In genomic region chr19:3905261-3905969, GRCm38 (mm10) we compare ENCODE assay signal across 8 mouse cellular contexts. TPM values are rescaled to one million over a fixed set of nuclear protein-coding genes. Genes with fewer than 3 reads are reported as not detected.
DNase-seq lines count a peak whose midpoint lies in the region; ATAC-seq and TF ChIP-seq lines count a peak whose summit lies in the region.

No protein-coding gene starts in this region.

- no peak overlapping the region for H3K9ac ChIP-seq in hindbrain, embryonic 11.5 days (ENCODE audit: low read depth, low read length)
- H3K9ac ChIP-seq in limb, embryonic 15.5 days, result 0 out of 2 replicates have a peak overlapping the region, but pooled peaks have one; percentile 10
- no peak overlapping the region for H3K9ac ChIP-seq in midbrain, postnatal 0 days (replicated peaks; ENCODE audit: low read length, poor library complexity, severe bottlenecking)

- peak; percentile 57 for DNase-seq in gastrocnemius, adult 2 months
- DNase-seq in gastrocnemius, adult 8-10 months (ENCODE audit: low spot score in 2 of 2), result no peak
- peak; percentile 40 for DNase-seq in embryo, embryonic 9.5 days (ENCODE audit: extremely low spot score)
- DNase-seq in hindbrain, embryonic 11.5 days (ENCODE audit: low spot score), result peak; percentile 28
- DNase-seq in midbrain, postnatal 0 days (ENCODE audit: low spot score), result peak; percentile 14
- DNase-seq in cerebellum, adult 8-10 months, result no peak
- DNase-seq in frontal cortex, postnatal 36 days (ENCODE audit: low spot score in 2 of 2), result no peak

- WGBS in hindbrain, embryonic 11.5 days, result 53% methylated on average over 6 of the region's 6 CpGs
- WGBS in limb, embryonic 15.5 days, result 36% methylated on average over 6 of the region's 6 CpGs
- 54% methylated on average over 6 of the region's 6 CpGs for WGBS in midbrain, postnatal 0 days

- H3K36me3 ChIP-seq in hindbrain, embryonic 11.5 days (ENCODE audit: control insufficient read depth, insufficient read depth, low read length), result no peaks in the 10 kb centered on the region
- peaks cover 55% of the 10 kb centered on the region for H3K36me3 ChIP-seq in limb, embryonic 15.5 days
- H3K36me3 ChIP-seq in midbrain, postnatal 0 days (ENCODE audit: insufficient read depth, low read length), result peaks cover 25% of the 10 kb centered on the region; the same call in 1 of the 2 replicates

- 0 out of 2 replicates have a peak overlapping the region, but pooled peaks have one; percentile 3 for H3K4me2 ChIP-seq in hindbrain, embryonic 11.5 days (replicated peaks; ENCODE audit: low read depth, low read length)
- H3K4me2 ChIP-seq in limb, embryonic 15.5 days, result peak overlapping the region; percentile 83
- H3K4me2 ChIP-seq in midbrain, postnatal 0 days (ENCODE audit: low read depth, low read length, poor library complexity, severe bottlenecking), result peak overlapping the region; percentile 19; the same call in 1 of the 2 replicates

- no peak for ATAC-seq in hindbrain, embryonic 11.5 days (ENCODE audit: low FRiP score)
- no peak for ATAC-seq in limb, embryonic 15.5 days (ENCODE audit: insufficient number of reproducible peaks, low FRiP score, low TSS enrichment, low read depth)
- ATAC-seq in midbrain, postnatal 0 days (ENCODE audit: low FRiP score), result no peak

- H3K4me1 ChIP-seq in hindbrain, embryonic 11.5 days (replicated peaks; ENCODE audit: control insufficient read depth, insufficient read depth, low read length), result peaks cover 9% of the 10 kb centered on the region
- H3K4me1 ChIP-seq in limb, embryonic 15.5 days, result peaks cover 45% of the 10 kb centered on the region
- H3K4me1 ChIP-seq in midbrain, postnatal 0 days (ENCODE audit: insufficient read depth, low read length), result peaks cover 4% of the 10 kb centered on the region; the same call in 1 of the 2 replicates

- H3K27ac ChIP-seq in gastrocnemius, adult 2 months, result peak overlapping the region; percentile 81
- H3K27ac ChIP-seq in hindbrain, embryonic 11.5 days (ENCODE audit: low read depth, low read length), result 0 out of 2 replicates have a peak overlapping the region, but pooled peaks have one; percentile 39
- peak overlapping the region; percentile 77 for H3K27ac ChIP-seq in limb, embryonic 15.5 days
- H3K27ac ChIP-seq in midbrain, postnatal 0 days (ENCODE audit: low read depth, low read length), result no peak overlapping the region

- intact Hi-C loops in gastrocnemius, adult 2 months (cut with DNase I), result no loop called here

- 0 out of 2 replicates have a peak, but pooled peaks cover 2% of the 10 kb centered on the region for H3K27me3 ChIP-seq in hindbrain, embryonic 11.5 days (ENCODE audit: control insufficient read depth, insufficient read depth, low read length)
- no peaks in the 10 kb centered on the region for H3K27me3 ChIP-seq in limb, embryonic 15.5 days
- no peaks in the 10 kb centered on the region for H3K27me3 ChIP-seq in midbrain, postnatal 0 days (ENCODE audit: insufficient read depth, low read length)

- H3K4me3 ChIP-seq in gastrocnemius, adult 2 months, result peak overlapping the region; percentile 73
- no peak overlapping the region for H3K4me3 ChIP-seq in hindbrain, embryonic 11.5 days (ENCODE audit: low read depth, low read length)
- H3K4me3 ChIP-seq in limb, embryonic 15.5 days, result peak overlapping the region; percentile 74
- H3K4me3 ChIP-seq in midbrain, postnatal 0 days (ENCODE audit: low read depth, low read length), result no peak overlapping the region

- TF ChIP-seq CTCF in gastrocnemius, adult 2 months (IDR thresholded peaks at IDR 0.05), result no peak
- TF ChIP-seq CTCF in midbrain, postnatal 0 days (IDR thresholded peaks at IDR 0.05), result no peak

- H3K9me3 ChIP-seq in hindbrain, embryonic 11.5 days (ENCODE audit: control insufficient read depth, low read length), result no peaks in the 10 kb centered on the region
- no peaks in the 10 kb centered on the region for H3K9me3 ChIP-seq in limb, embryonic 15.5 days
- no peaks in the 10 kb centered on the region for H3K9me3 ChIP-seq in midbrain, postnatal 0 days (ENCODE audit: low read length)

RNA-seq across cellular contexts. Expression of gene Tcirg1, which starts 1.5 kb away (rescaled TPM):
- 1 to 10 TPM; 5.1 to 5.8 TPM for total RNA-seq in gastrocnemius, adult 2 months (2021)
- total RNA-seq in gastrocnemius, adult 8-10 months (2022), result 1 to 10 TPM; 2.2 to 5.1 (median 3.0) TPM
- polyA plus RNA-seq in hindbrain, embryonic 11.5 days (2014; fragmentation: Nextera tagmentation; extraction: Ambion mirVana), result 10.7 and 11.6 TPM in 2 replicates
- 46.3 and 52.4 TPM in 2 replicates for polyA plus RNA-seq in limb, embryonic 15.5 days (2015; fragmentation: Nextera tagmentation; extraction: Ambion mirVana)
- total RNA-seq in midbrain, postnatal 0 days (2014; rRNA removed), result 26.0 and 37.5 TPM in 2 replicates
- 13.2 and 14.1 TPM in 2 replicates for polyA plus RNA-seq in midbrain, postnatal 0 days (2015; fragmentation: Nextera tagmentation; extraction: Ambion mirVana)

RNA-seq across cellular contexts. Expression of gene Ndufs8, which starts 7.2 kb away (rescaled TPM):
- 100 to 1,000 TPM; 211 to 334 TPM for total RNA-seq in gastrocnemius, adult 2 months (2021)
- 100 to 1,000 TPM; 222 to 255 (median 235) TPM for total RNA-seq in gastrocnemius, adult 8-10 months (2022)
- 240 and 258 TPM in 2 replicates for polyA plus RNA-seq in hindbrain, embryonic 11.5 days (2014; fragmentation: Nextera tagmentation; extraction: Ambion mirVana)
- polyA plus RNA-seq in limb, embryonic 15.5 days (2015; fragmentation: Nextera tagmentation; extraction: Ambion mirVana), result 244 and 254 TPM in 2 replicates
- 165 and 197 TPM in 2 replicates for total RNA-seq in midbrain, postnatal 0 days (2014; rRNA removed)
- 292 and 333 TPM in 2 replicates for polyA plus RNA-seq in midbrain, postnatal 0 days (2015; fragmentation: Nextera tagmentation; extraction: Ambion mirVana)

RNA-seq across cellular contexts. Expression of gene Aldh3b1, which starts 24.2 kb away (rescaled TPM):
- under 1 TPM; 0.77 to 0.98 TPM for total RNA-seq in gastrocnemius, adult 2 months (2021)
- total RNA-seq in gastrocnemius, adult 8-10 months (2022), result 1 to 10 TPM; 1.0 to 2.6 (median 1.3) TPM
- 0.59 and 1.4 TPM in 2 replicates for polyA plus RNA-seq in hindbrain, embryonic 11.5 days (2014; fragmentation: Nextera tagmentation; extraction: Ambion mirVana)
- 2.7 and 4.2 TPM in 2 replicates for polyA plus RNA-seq in limb, embryonic 15.5 days (2015; fragmentation: Nextera tagmentation; extraction: Ambion mirVana)
- 1.3 and 3.7 TPM in 2 replicates for total RNA-seq in midbrain, postnatal 0 days (2014; rRNA removed)
- polyA plus RNA-seq in midbrain, postnatal 0 days (2015; fragmentation: Nextera tagmentation; extraction: Ambion mirVana), result 2.1 and 2.8 TPM in 2 replicates

RNA-seq across cellular contexts. Expression of gene Unc93b1, which starts 29.6 kb away (rescaled TPM):
- total RNA-seq in gastrocnemius, adult 2 months (2021), result 1 to 10 TPM; 3.6 to 6.4 TPM
- 1 to 10 TPM; 3.2 to 4.5 (median 3.5) TPM for total RNA-seq in gastrocnemius, adult 8-10 months (2022)
- polyA plus RNA-seq in hindbrain, embryonic 11.5 days (2014; fragmentation: Nextera tagmentation; extraction: Ambion mirVana), result 5.1 and 6.4 TPM in 2 replicates
- 26.1 and 30.5 TPM in 2 replicates for polyA plus RNA-seq in limb, embryonic 15.5 days (2015; fragmentation: Nextera tagmentation; extraction: Ambion mirVana)
- total RNA-seq in midbrain, postnatal 0 days (2014; rRNA removed), result 13.0 and 23.2 TPM in 2 replicates
- polyA plus RNA-seq in midbrain, postnatal 0 days (2015; fragmentation: Nextera tagmentation; extraction: Ambion mirVana), result 11.2 and 12.4 TPM in 2 replicates

RNA-seq across cellular contexts. Expression of gene Aldh3b3, which starts 53.0 kb away (rescaled TPM):
- not detected for total RNA-seq in gastrocnemius, adult 2 months (2021)
- total RNA-seq in gastrocnemius, adult 8-10 months (2022), result not detected
- not detected in 2 replicates for polyA plus RNA-seq in hindbrain, embryonic 11.5 days (2014; fragmentation: Nextera tagmentation; extraction: Ambion mirVana)
- polyA plus RNA-seq in limb, embryonic 15.5 days (2015; fragmentation: Nextera tagmentation; extraction: Ambion mirVana), result 3.7 and 6.7 TPM in 2 replicates
- not detected in 2 replicates for total RNA-seq in midbrain, postnatal 0 days (2014; rRNA removed)
- polyA plus RNA-seq in midbrain, postnatal 0 days (2015; fragmentation: Nextera tagmentation; extraction: Ambion mirVana), result not detected in 2 replicates

Comparison
In these comparisons a context has a peak if more than half of its experiments do, and no peak if none do; other contexts are left out.
1. DNase-seq: peak in gastrocnemius, adult 2 months (single experiment), embryo, embryonic 9.5 days (single experiment), hindbrain, embryonic 11.5 days (single experiment) and midbrain, postnatal 0 days (single experiment); none in gastrocnemius, adult 8-10 months (0 of 2), cerebellum, adult 8-10 months (single experiment) and frontal cortex, postnatal 36 days (0 of 2).
2. H3K4me3 ChIP-seq: peak in gastrocnemius, adult 2 months (single experiment) and limb, embryonic 15.5 days (single experiment); none in hindbrain, embryonic 11.5 days (single experiment) and midbrain, postnatal 0 days (single experiment).
3. H3K4me2 ChIP-seq: peak in every context shown above with its lines; median percentile 83 in limb, embryonic 15.5 days; 19 in midbrain, postnatal 0 days; 3 in hindbrain, embryonic 11.5 days.